Mouse (Mus musculus): ENCODE measurements at regions not wholly inside any gene's neighbourhood (a gene's known extent, or its start where the extent isn't known, plus 50 kb on each side); places are given as distances from the start of the nearest gene placed in this dataset.
"Not testable (repeated sequence)": the region's sequence is repeated elsewhere in the genome, so short reads cannot be mapped to it uniquely, and the experiment has no call there.

GRCm38 (mm10) chr4:9724801-9725200, 1149.5 kb upstream of the 2610301B20Rik start:
- DNase-seq (ENCODE audit: low spot score): not testable (repeated sequence)

- no peak for DNase-seq (ENCODE audit: low spot score)
Observed at GRCm38 (mm10) chr4:9737691-9738090, 1136.6 kb upstream of the 2610301B20Rik start.

- DNase-seq (ENCODE audit: low spot score): no peak
Observed at GRCm38 (mm10) chr4:9747411-9747938, 1126.8 kb upstream of the 2610301B20Rik start.

GRCm38 (mm10) chr4:9748110-9748509, 1126.2 kb upstream of the 2610301B20Rik start:
- DNase-seq (ENCODE audit: low spot score): no peak

GRCm38 (mm10) chr4:9749877-9750276, 1124.4 kb upstream of the 2610301B20Rik start:
- DNase-seq (ENCODE audit: low spot score): no peak

DNA sequence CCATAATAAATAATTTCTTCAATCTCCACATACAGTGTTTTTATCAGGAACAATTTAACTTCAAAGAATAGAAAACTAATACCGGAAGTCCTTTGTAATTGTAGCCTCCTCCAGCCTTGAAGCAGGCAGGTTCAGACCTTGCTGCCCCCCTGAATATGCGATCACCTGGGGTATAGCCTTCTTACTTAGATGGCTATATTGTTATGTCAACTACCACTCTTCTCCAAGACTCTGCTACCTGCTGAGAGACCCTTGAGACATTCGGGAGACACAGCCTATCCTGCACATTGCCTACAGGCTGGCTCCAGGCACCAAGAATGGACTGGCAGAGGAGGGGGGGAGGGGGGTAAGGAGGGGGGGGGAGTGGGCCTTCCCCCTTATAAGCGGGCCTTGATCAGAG, 1123.9 kb upstream of the 2610301B20Rik start:
- DNase-seq (ENCODE audit: low spot score): no peak

DNA sequence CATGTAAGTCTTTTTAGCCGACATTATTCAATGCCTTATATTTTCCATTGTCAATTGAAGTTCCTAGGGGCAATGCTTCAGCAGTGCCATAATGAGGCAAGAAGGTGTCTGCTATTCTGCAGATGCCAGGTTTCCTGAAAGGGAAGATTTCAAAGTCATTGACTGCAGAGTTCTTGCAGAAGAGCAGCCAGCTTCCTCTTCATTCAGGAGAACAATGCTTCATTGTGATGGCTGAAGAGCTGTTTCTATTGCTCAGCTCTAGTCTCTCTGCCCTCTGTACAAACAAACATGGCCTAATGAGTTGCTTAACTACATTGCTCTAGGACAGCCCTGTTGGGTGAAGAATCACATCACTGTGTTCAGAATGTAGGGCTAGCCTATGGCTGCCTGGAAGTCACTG, 1111.0 kb upstream of the 2610301B20Rik start:
- DNase-seq (ENCODE audit: low spot score): no peak

- no peak for DNase-seq (ENCODE audit: low spot score)
Observed at GRCm38 (mm10) chr4:9769633-9770205, 1104.6 kb upstream of the 2610301B20Rik start.

DNA sequence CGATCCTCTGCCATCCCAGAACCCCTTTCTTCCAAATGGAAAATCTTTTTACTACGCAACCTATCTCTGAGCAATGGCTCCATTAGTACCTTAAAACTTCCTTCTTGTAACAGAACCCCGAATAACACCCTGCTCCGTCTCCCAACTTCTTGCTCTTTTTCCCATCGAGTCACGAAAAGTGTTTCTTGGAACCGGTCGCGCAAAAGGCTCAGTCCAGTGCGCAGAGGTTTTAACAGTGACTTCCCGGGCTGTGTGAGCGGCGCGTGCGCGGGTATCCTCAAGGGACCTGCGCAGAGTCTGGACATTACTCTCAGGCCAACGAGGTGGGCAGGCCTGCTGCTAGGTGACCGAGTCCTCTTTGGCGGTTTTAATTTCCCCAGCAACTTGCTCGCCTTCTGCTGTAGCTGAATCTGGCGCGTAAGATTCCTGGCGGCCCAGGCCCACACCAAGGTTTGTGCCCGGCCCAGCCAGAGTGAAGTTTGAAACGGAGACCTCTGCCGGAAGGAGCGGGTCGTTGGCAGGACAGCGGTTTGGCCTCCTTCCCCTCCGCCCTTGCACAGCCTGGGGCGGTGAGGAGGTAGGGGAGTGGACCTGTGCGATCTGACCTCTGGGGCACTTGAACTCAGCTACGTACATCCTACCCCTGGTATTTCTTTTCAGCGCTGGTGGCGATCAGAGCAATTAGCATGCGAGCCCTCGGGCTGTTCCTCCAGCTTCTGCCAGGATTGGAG, 1103.8 kb upstream of the 2610301B20Rik start:
- peak; percentile 2 for DNase-seq (ENCODE audit: low spot score)

GRCm38 (mm10) chr4:9771103-9771474, 1103.2 kb upstream of the 2610301B20Rik start:
- no peak for DNase-seq (ENCODE audit: low spot score)

- no peak for DNase-seq (ENCODE audit: low spot score)
Observed at GRCm38 (mm10) chr4:9778391-9778790, 1095.9 kb upstream of the 2610301B20Rik start.

- DNase-seq (ENCODE audit: low spot score): no peak
Observed at GRCm38 (mm10) chr4:9779594-9779993, 1094.7 kb upstream of the 2610301B20Rik start.

DNA sequence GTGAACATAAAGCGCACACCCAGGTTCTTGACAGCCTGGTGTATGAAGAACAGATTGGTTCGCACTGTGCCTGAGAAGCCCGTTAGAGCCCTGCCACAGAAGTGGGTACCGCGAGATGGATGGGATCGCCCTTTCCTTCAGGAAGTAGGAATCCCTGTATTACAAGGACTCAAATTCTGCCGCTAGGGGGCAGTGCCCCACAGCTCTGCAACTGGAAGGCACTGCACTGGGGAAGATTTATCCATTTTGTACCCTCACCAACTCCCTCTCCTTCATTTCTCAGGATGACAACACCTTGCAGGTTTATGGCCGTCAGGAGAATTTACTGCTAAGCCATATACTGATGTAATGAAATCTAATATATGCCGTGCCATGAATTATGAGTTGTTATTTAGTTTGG, 1094.1 kb upstream of the 2610301B20Rik start:
- DNase-seq (ENCODE audit: low spot score): no peak

- DNase-seq (ENCODE audit: low spot score): no peak
Observed at GRCm38 (mm10) chr4:9781318-9781717, 1093.0 kb upstream of the 2610301B20Rik start.

GRCm38 (mm10) chr4:9787795-9788365, 1086.4 kb upstream of the 2610301B20Rik start:
- no peak for DNase-seq (ENCODE audit: low spot score)

DNA sequence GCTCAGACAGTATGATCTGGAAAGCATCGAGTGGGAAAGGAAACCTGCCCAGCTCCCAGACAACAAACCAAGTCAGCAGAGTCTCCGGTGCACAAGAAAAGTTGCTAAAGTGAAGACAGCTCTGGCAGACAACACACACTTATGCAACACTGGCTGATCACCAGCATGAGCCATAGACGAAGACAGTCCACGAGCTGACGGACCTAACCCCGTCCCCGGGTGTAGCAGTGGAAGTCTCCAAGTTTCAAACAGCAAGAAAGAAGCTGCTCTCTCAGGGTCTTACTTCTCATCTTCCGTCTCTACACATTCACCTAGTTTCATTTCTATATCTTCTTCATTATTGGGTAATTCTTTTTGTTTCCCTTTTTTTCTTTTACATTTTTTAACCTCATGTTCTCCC, 1083.8 kb upstream of the 2610301B20Rik start:
- no peak for DNase-seq (ENCODE audit: low spot score)
